Mouse (Mus musculus): ENCODE data around the gene Cmtm7.

Gene Cmtm7

DNA sequence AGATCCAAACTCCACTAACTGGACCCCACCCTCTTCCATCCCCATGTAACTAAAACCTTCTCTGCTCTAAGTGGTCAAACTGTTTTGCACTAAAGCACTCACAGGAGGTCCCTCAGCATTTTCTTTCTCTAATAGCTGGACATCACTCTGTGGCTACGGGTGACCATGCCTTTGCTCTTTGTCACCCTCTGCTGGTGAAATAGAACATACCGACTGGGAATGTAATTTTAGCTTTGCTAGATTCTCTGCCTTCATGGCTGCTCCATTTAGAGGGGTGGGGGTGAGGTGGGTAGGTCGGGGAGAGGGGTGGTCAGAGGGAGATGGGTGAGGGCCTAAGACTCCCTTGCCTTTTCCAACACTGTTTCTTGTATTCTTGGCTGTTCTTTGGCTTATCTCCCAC is 54.3 kb downstream of the Cmtm7 start:
- peak; percentile 78 for DNase-seq (ENCODE audit: low read depth, low spot score)

DNA sequence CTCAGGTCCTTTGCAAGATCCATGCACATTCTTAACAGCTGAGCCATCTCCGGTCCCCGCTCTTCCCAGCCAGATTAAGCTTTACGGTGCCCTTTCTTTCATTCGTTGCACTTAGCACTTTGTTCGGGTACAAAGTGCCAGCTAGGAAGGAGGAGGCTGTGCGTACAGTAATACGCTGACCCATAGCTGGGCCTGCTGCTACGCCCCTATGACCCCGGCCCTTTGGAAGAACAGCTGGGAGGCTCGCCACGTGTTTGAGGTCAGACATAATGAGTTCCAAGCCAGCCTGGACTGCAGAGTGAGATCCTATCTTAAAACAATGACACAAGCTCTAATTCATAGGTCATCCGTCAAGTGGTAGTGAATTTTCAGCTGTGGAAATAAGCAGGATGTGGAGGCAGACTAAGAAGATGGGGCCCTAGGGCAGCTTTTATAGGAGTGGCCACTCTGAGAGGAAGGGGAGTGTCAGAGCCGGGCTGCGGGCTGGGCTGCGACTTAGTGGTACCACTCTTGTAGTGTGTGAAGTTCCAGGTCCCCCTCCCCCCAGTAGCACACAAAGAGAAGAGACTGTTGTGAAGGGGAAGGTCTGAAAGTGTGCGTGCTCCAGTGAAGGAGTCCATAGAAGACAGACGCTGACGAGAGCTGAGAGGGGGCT is 64.9 kb downstream of the Cmtm7 start:
- no peak for DNase-seq (ENCODE audit: low read depth, low spot score)

DNA sequence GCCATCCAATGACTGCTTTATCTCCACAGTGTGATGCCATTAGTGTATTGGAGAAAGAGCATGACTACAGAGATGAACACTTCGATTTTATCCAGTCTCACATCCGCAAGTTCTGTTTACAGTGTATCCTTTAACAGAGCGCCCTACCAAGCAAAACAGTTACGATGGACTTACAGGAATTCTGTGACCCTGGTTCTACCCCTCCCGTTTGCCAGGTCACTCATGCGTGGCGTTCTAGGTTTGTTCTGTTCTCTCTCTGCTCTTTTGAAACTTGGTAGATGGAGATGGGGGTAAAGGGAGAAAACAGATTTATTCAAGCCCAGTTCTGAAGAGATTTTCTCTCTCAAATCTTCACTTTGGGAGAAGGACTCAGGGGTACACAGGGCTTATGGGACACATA is 68.2 kb downstream of the Cmtm7 start:
- no peak for DNase-seq (ENCODE audit: low read depth, low spot score)

DNA sequence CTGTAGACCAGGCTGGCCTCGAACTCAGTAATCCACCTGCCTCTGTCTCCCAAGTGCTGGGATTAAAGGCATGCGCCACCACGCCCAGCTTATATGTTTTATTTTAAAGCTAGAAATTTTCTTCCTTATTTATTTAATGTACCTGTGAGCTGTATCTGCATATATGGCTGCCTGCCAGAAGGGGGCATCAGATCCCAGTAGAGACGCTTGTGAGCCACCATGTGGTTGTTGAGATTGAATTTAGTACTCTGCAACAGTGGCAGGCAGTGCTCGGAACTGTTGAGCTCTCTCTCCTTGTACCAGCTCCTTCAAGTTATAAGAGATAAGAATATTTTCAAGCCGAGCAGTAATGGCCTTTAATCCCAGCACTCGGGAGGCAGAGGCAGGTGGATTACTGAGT is 71.3 kb downstream of the Cmtm7 start:
- DNase-seq (ENCODE audit: low read depth, low spot score): peak; percentile 44

DNA sequence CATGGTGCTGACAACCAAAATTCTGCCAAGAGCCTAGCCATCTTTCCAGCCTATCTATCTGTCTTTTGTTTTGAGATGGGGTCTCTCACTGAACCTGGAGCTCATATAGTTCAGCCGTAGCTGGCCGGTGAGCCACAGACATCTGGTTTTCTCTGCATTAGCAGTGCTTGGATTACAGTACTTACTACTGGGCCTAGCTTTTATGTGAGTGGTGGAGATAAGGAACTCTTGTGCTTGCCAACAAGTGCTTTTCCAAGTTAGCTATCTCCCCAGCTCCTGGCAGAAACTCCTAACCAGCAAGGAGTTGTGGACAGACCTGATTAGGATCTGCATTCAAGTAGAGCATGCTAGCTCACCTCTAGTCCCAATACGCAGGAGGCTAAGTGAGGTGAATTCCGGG is 73.9 kb downstream of the Cmtm7 start:
- DNase-seq (ENCODE audit: low read depth, low spot score): no peak

Data from 3T3-L1 (cell line).